Mouse (Mus musculus) intestine, postnatal 0 days (tissue): ENCODE measurements around the gene Cyp1b1. TPM values are rescaled to one million over a fixed set of nuclear protein-coding genes. Genes with fewer than 3 reads are reported as not detected.
A peak's percentile ranks its signal among the peaks of the same experiment; 100 is the strongest.

Source experiments
- ATAC-seq: fragments of 200-750 bp; cut with Nextera tagmentation; 2 replicates; pipeline ENCODE4 v1.8.0; 2017; ENCODE audit warnings: mild to moderate bottlenecking, moderate TSS enrichment, moderate library complexity
- H3K27ac ChIP-seq: fragments of 300-500 bp; sonication (generic); 2 replicates; pipeline ENCODE4 v1.5.1; 2014; ENCODE audit warnings: mild to moderate bottlenecking, low read depth, low read length, moderate library complexity
- H3K27me3 ChIP-seq: fragments of 300-500 bp; sonication (generic); replicated peaks from 2 replicates; pipeline ENCODE4 v1.6.1; 2014; ENCODE audit warnings: low read length, mixed read lengths; ENCODE audit not compliant: control insufficient read depth, insufficient read depth
- H3K36me3 ChIP-seq: fragments of 300-500 bp; sonication (generic); 2 replicates; pipeline ENCODE4 v1.6.1; 2014; ENCODE audit warnings: mild to moderate bottlenecking, moderate library complexity; ENCODE audit not compliant: control insufficient read depth, insufficient read depth
- H3K4me1 ChIP-seq: fragments of 300-500 bp; sonication (generic); replicated peaks from 2 replicates; pipeline ENCODE4 v1.6.1; 2014; ENCODE audit warnings: antibody characterized with exemption, low read length, mixed read lengths; ENCODE audit not compliant: control insufficient read depth, insufficient read depth
- H3K4me2 ChIP-seq: fragments of 300-500 bp; sonication (generic); replicated peaks from 2 replicates; pipeline ENCODE4 v1.6.1; 2014; ENCODE audit warnings: low read depth, mild to moderate bottlenecking, moderate library complexity
- H3K4me3 ChIP-seq: fragments of 300-500 bp; sonication (generic); 2 replicates; pipeline ENCODE4 v1.5.1; 2014; ENCODE audit warnings: low read depth, low read length
- H3K9ac ChIP-seq: fragments of 300-500 bp; sonication (generic); 2 replicates; pipeline ENCODE4 v1.6.1; 2014; ENCODE audit warnings: mild to moderate bottlenecking, low read depth, low read length
- H3K9me3 ChIP-seq: fragments of 300-500 bp; sonication (generic); 2 replicates; pipeline ENCODE4 v1.6.1; 2016; ENCODE audit warnings: mixed run types; ENCODE audit not compliant: control insufficient read depth
- CTCF ChIP-seq: sonication (generic); IDR thresholded peaks from 2 replicates; pipeline ENCODE4 v1.5.1; 2016; ENCODE audit warnings: low read depth, mild to moderate bottlenecking, control low read depth, antibody characterized with exemption, moderate library complexity
- WGBS: fragments of 180-500 bp; shearing (Covaris S2); extraction: QIAGEN DNeasy Blood & Tissue Kit; methylation state at CpG from one replicate; pipeline ENCODE4 v1.1.7; 2014; 5-methylcytosine and 5-hydroxymethylcytosine counted together
- polyA plus RNA-seq: library from polyadenylated mRNA; unstranded; fragments of >200 nt; fragmentation: Nextera tagmentation; extraction: Ambion mirVana; gene quantifications from 2 replicates; pipeline ENCODE4 v1.2.1, GENCODE M21; 2015

The Cyp1b1 gene
- 3.7 and 4.4 TPM in 2 replicates for polyA plus RNA-seq

- no peaks in the 10 kb centered on the region for H3K9me3 ChIP-seq
- TF ChIP-seq CTCF, result no peak
- peaks cover 67% of the 10 kb centered on the region for H3K27me3 ChIP-seq
- ATAC-seq, result peak; percentile 39; the same call in 1 of the 2 replicates
- H3K36me3 ChIP-seq, result no peaks in the 10 kb centered on the region
- H3K4me1 ChIP-seq, result no peaks in the 10 kb centered on the region; the same call in 1 of the 2 replicates
- H3K4me2 ChIP-seq, result peak within 1 kb of the TSS; percentile 83
- peak within 1 kb of the TSS; percentile 43 for H3K4me3 ChIP-seq
- no peak within 1 kb of the TSS for H3K27ac ChIP-seq
- H3K9ac ChIP-seq, result 0 out of 2 replicates have a peak within 1 kb of the TSS, but pooled peaks have one; percentile 17
- under 1% methylated on average over 31 of the region's 31 CpGs for WGBS
Measured at GRCm38 (mm10) chr17:79714931-79715637, at the start of gene Cyp1b1. Gene Cyp1b1 (minus strand): TSS chr17:79715061.

DNA sequence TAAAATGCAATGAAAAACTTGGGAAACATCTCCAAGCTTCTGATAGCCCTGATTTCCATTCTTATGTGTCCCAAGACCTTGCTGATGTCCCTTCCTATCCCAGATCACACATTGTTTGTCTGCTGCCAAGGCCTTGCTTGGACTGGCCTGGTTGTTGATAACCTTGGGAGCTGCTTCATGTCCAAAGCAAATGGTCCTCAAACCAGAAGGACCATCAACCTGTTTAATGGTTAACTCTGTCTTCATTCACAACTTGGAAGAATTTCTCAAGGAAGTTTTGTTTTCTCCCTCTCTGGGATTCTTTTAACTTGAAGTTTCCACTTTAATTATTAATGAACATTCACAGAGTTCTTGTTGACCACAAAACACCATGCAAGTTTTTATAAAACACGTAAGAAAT lies 47.0 kb upstream of the Cyp1b1 start:
- TF ChIP-seq CTCF, result no peak

DNA sequence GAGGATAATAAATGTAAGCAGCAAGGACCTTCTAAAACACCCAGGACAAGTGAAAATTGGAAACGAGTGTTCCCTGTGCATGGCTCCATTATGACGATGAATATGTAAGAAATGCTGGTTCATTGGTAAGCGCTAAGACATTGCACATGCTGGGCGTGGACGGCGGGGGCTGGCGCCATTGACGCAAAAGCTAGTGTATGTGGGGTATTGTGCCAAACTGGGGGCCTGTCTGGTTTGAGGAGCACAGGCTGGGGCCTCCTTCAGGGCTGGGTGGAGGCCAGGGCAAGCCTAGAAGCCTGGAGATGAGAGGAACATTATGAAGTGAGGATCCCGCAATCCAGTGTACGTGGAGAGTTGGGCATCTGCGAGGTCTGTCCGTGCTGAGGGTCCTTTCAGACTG lies 39.0 kb upstream of the Cyp1b1 start:
- Histone ChIP-seq H3K4me1 (no peaks in the 10 kb centered on the region), H3K4me3 (no peak overlapping the region), H3K9me3 (no peaks in the 10 kb centered on the region), H3K36me3 (no peaks in the 10 kb centered on the region), H3K9ac (no peak overlapping the region), H3K27me3 (no peaks in the 10 kb centered on the region), H3K27ac (no peak overlapping the region), H3K4me2 (no peak overlapping the region)
- no peak for ATAC-seq
- WGBS, result 87% methylated on average over 12 of the region's 12 CpGs
- TF ChIP-seq CTCF, result no peak

More for the DNA sequence above, 47.0 kb upstream of the Cyp1b1 start:
- H3K27me3 ChIP-seq, result no peaks in the 10 kb centered on the region
- H3K36me3 ChIP-seq, result no peaks in the 10 kb centered on the region
- H3K4me3 ChIP-seq, result no peak overlapping the region
- no peaks in the 10 kb centered on the region for H3K4me1 ChIP-seq
- H3K9ac ChIP-seq, result no peak overlapping the region
- no peak overlapping the region for H3K27ac ChIP-seq
- H3K4me2 ChIP-seq, result no peak overlapping the region
- no peaks in the 10 kb centered on the region for H3K9me3 ChIP-seq
- 52% methylated on average over 1 of the region's 1 CpGs for WGBS
- ATAC-seq, result no peak

DNA sequence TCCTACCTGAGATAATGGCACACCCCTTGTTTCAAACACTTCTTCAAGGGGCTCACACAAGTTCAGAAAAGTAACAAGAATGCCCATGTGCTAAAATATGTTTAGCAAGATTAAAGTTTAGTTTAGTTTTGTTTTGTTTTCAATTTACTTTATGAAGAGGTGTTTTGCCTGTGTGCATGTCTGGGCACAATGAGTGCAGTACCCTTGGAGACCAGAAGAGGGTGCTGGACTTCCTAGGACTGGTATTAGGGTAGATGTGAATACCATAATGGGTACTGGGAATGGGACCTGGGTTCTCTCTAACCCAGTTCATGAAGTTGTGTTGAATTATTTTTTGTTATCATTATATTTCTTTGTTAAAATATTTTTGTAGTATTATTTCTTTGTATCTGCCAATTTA lies 38.0 kb upstream of the Cyp1b1 start:
- no peaks in the 10 kb centered on the region for H3K4me1 ChIP-seq
- H3K27me3 ChIP-seq, result no peaks in the 10 kb centered on the region
- H3K36me3 ChIP-seq, result no peaks in the 10 kb centered on the region
- no peaks in the 10 kb centered on the region for H3K9me3 ChIP-seq
- H3K4me3 ChIP-seq, result no peak overlapping the region
- H3K4me2 ChIP-seq, result no peak overlapping the region
- no peak overlapping the region for H3K27ac ChIP-seq
- ATAC-seq, result no peak
- peak; percentile 53 for TF ChIP-seq CTCF
- no peak overlapping the region for H3K9ac ChIP-seq

GRCm38 (mm10) chr17:79751661-79752191 lies 36.9 kb upstream of the Cyp1b1 start:
- no peak overlapping the region for H3K4me3 ChIP-seq
- no peak overlapping the region for H3K4me2 ChIP-seq
- no peak overlapping the region for H3K27ac ChIP-seq
- H3K9me3 ChIP-seq, result no peaks in the 10 kb centered on the region
- 78% methylated on average over 6 of the region's 6 CpGs for WGBS
- H3K36me3 ChIP-seq, result no peaks in the 10 kb centered on the region
- no peaks in the 10 kb centered on the region for H3K4me1 ChIP-seq
- H3K9ac ChIP-seq, result no peak overlapping the region
- ATAC-seq, result no peak
- no peak for TF ChIP-seq CTCF
- H3K27me3 ChIP-seq, result no peaks in the 10 kb centered on the region

GRCm38 (mm10) chr17:79749647-79750046 lies 34.8 kb upstream of the Cyp1b1 start:
- no peak overlapping the region for H3K27ac ChIP-seq
- TF ChIP-seq CTCF, result no peak
- WGBS, result 29% methylated on average over 1 of the region's 1 CpGs
- no peaks in the 10 kb centered on the region for H3K27me3 ChIP-seq
- H3K9ac ChIP-seq, result no peak overlapping the region
- no peaks in the 10 kb centered on the region for H3K4me1 ChIP-seq
- no peaks in the 10 kb centered on the region for H3K36me3 ChIP-seq
- no peak overlapping the region for H3K4me2 ChIP-seq
- ATAC-seq, result no peak
- H3K4me3 ChIP-seq, result no peak overlapping the region
- H3K9me3 ChIP-seq, result no peaks in the 10 kb centered on the region
